Mouse (Mus musculus) monocyte, adult 2 months (primary cell): ENCODE results near the gene Chn2.

ENCODE experiments used
- DNase-seq, 2 experiments: peaks; one replicate each; pipeline ENCODE4 v3.0.0; 2022; ENCODE audit warnings: low spot score in 2 of 2, low read depth in 1 of 2

The Chn2 gene

GRCm38 (mm10) chr6:54039357-54039804, at the start of gene Chn2:
Chn2 (plus strand) TSS chr6:54039554.
- no peak for DNase-seq

- no peak for DNase-seq
Observed at GRCm38 (mm10) chr6:53992386-53992785, 47.0 kb upstream of the Chn2 start.

- peak in 1 of 2 experiments; percentile 24 for DNase-seq
Observed at GRCm38 (mm10) chr6:53995519-53995918, 43.8 kb upstream of the Chn2 start.

- DNase-seq = no peak
Observed at GRCm38 (mm10) chr6:53996226-53996955, 43.0 kb upstream of the Chn2 start.

GRCm38 (mm10) chr6:54005302-54005701, 34.1 kb upstream of the Chn2 start:
- no peak for DNase-seq

GRCm38 (mm10) chr6:54008448-54009120, 30.8 kb upstream of the Chn2 start:
- DNase-seq = peak; percentile 12 to 14

- no peak for DNase-seq
Observed at GRCm38 (mm10) chr6:54009293-54009692, 30.1 kb upstream of the Chn2 start.

- DNase-seq = no peak
Observed at GRCm38 (mm10) chr6:54010362-54010761, 29.0 kb upstream of the Chn2 start.

GRCm38 (mm10) chr6:54012163-54012562, 27.2 kb upstream of the Chn2 start:
- DNase-seq = no peak

- no peak for DNase-seq
Observed at GRCm38 (mm10) chr6:54018038-54018437, 21.3 kb upstream of the Chn2 start.

- no peak for DNase-seq
Observed at GRCm38 (mm10) chr6:54018861-54019260, 20.5 kb upstream of the Chn2 start.

- no peak for DNase-seq
Observed at GRCm38 (mm10) chr6:54021123-54021789, 18.1 kb upstream of the Chn2 start.

- DNase-seq = no peak
Observed at GRCm38 (mm10) chr6:54023846-54024245, 15.5 kb upstream of the Chn2 start.

GRCm38 (mm10) chr6:54028706-54029105, 10.6 kb upstream of the Chn2 start:
- DNase-seq = no peak

- no peak for DNase-seq
Observed at GRCm38 (mm10) chr6:54030351-54030750, 9.0 kb upstream of the Chn2 start.

GRCm38 (mm10) chr6:54030776-54031175, 8.6 kb upstream of the Chn2 start:
- DNase-seq = no peak

- DNase-seq = peak in 1 of 2 experiments; percentile 39
Observed at GRCm38 (mm10) chr6:54034471-54034870, 4.9 kb upstream of the Chn2 start.

- DNase-seq = no peak
Observed at GRCm38 (mm10) chr6:54035548-54035947, 3.8 kb upstream of the Chn2 start.

- no peak for DNase-seq
Observed at GRCm38 (mm10) chr6:54038866-54039265, 488 bp upstream of the Chn2 start.

- DNase-seq = peak in 1 of 2 experiments; percentile 34
Observed at GRCm38 (mm10) chr6:54039805-54040447, 572 bp downstream of the Chn2 start.

- DNase-seq = no peak
Observed at GRCm38 (mm10) chr6:54040448-54040844, 1.1 kb downstream of the Chn2 start.
